Mouse (Mus musculus) lung, embryonic 16.5 days (tissue): ENCODE measurements at regions not wholly inside any gene's neighbourhood (a gene's known extent, or its start where the extent isn't known, plus 50 kb on each side); places are given as distances from the start of the nearest gene placed in this dataset.

Experiments used
- ATAC-seq: fragments of 200-750 bp; cut with Nextera tagmentation; 2 replicates; pipeline ENCODE4 v1.8.0; 2017; ENCODE audit warnings: low read depth, mild to moderate bottlenecking, moderate library complexity
- H3K27ac ChIP-seq: fragments of 300-500 bp; sonication (generic); 2 replicates; pipeline ENCODE4 v1.5.1; 2014; ENCODE audit warnings: mild to moderate bottlenecking, control low read depth, low read length
- H3K27me3 ChIP-seq: fragments of 300-500 bp; sonication (generic); 2 replicates; pipeline ENCODE4 v1.6.1; 2014; ENCODE audit warnings: low read depth, low read length, mixed read lengths; ENCODE audit not compliant: control insufficient read depth, insufficient read depth
- H3K36me3 ChIP-seq: fragments of 300-500 bp; sonication (generic); 2 replicates; pipeline ENCODE4 v1.6.1; 2014; ENCODE audit warnings: low read length; ENCODE audit not compliant: control insufficient read depth, insufficient read depth
- H3K4me1 ChIP-seq: fragments of 300-500 bp; sonication (generic); replicated peaks from 2 replicates; pipeline ENCODE4 v1.6.1; 2014; ENCODE audit warnings: low read length, mixed read lengths; ENCODE audit not compliant: control insufficient read depth, insufficient read depth
- H3K4me2 ChIP-seq: fragments of 300-500 bp; sonication (generic); 2 replicates; pipeline ENCODE4 v1.6.1; 2014; ENCODE audit warnings: low read depth, low read length, control low read depth
- H3K4me3 ChIP-seq: fragments of 300-500 bp; sonication (generic); 2 replicates; pipeline ENCODE4 v1.5.1; 2014; ENCODE audit warnings: mild to moderate bottlenecking, low read length, control low read depth
- H3K9ac ChIP-seq: fragments of 300-500 bp; sonication (generic); 2 replicates; pipeline ENCODE4 v1.6.1; 2014; ENCODE audit warnings: low read length, control low read depth
- H3K9me3 ChIP-seq: fragments of 300-500 bp; sonication (generic); 2 replicates; pipeline ENCODE4 v1.6.1; 2016; ENCODE audit warnings: low read length; ENCODE audit not compliant: control insufficient read depth
- WGBS: fragments of 180-500 bp; shearing (Covaris S2); extraction: QIAGEN DNeasy Blood & Tissue Kit; methylation state at CpG from one replicate; pipeline ENCODE4 v1.1.7; 2014; 5-methylcytosine and 5-hydroxymethylcytosine counted together

- WGBS: 46% methylated on average over 5 of the region's 5 CpGs
- Histone ChIP-seq H3K9ac (no peak overlapping the region), H3K4me3 (no peak overlapping the region), H3K36me3 (no peaks in the 10 kb centered on the region), H3K27me3 (no peaks in the 10 kb centered on the region), H3K27ac (no peak overlapping the region), H3K4me1 (no peaks in the 10 kb centered on the region), H3K4me2 (no peak overlapping the region), H3K9me3 (no peaks in the 10 kb centered on the region)
- no peak for ATAC-seq
Observed at GRCm38 (mm10) chr2:63476411-63476810, 292.3 kb upstream of the Kcnh7 start.

GRCm38 (mm10) chr2:63475255-63475654, 291.2 kb upstream of the Kcnh7 start:
- no peaks in the 10 kb centered on the region for H3K4me1 ChIP-seq
- H3K4me3 ChIP-seq: no peak overlapping the region
- no peak for ATAC-seq
- H3K27ac ChIP-seq: no peak overlapping the region
- no peaks in the 10 kb centered on the region for H3K9me3 ChIP-seq
- H3K36me3 ChIP-seq: no peaks in the 10 kb centered on the region
- no peak overlapping the region for H3K9ac ChIP-seq
- no peak overlapping the region for H3K4me2 ChIP-seq
- no peaks in the 10 kb centered on the region for H3K27me3 ChIP-seq

- 12% methylated on average over 2 of the region's 2 CpGs for WGBS
- Histone ChIP-seq H3K9me3 (no peaks in the 10 kb centered on the region), H3K27ac (no peak overlapping the region), H3K27me3 (no peaks in the 10 kb centered on the region), H3K4me2 (no peak overlapping the region), H3K4me3 (no peak overlapping the region), H3K36me3 (no peaks in the 10 kb centered on the region), H3K9ac (no peak overlapping the region), H3K4me1 (no peaks in the 10 kb centered on the region)
- ATAC-seq: no peak
Observed at GRCm38 (mm10) chr2:63473699-63474098, 289.6 kb upstream of the Kcnh7 start.

GRCm38 (mm10) chr2:63472248-63472647, 288.2 kb upstream of the Kcnh7 start:
- no peak overlapping the region for H3K27ac ChIP-seq
- no peaks in the 10 kb centered on the region for H3K36me3 ChIP-seq
- no peak overlapping the region for H3K4me3 ChIP-seq
- ATAC-seq: no peak
- no peaks in the 10 kb centered on the region for H3K9me3 ChIP-seq
- H3K27me3 ChIP-seq: no peaks in the 10 kb centered on the region
- H3K4me1 ChIP-seq: no peaks in the 10 kb centered on the region
- no peak overlapping the region for H3K4me2 ChIP-seq
- no peak overlapping the region for H3K9ac ChIP-seq
- WGBS: 38% methylated on average over 2 of the region's 2 CpGs

GRCm38 (mm10) chr2:63459112-63459511, 275.0 kb upstream of the Kcnh7 start:
- H3K9ac ChIP-seq: no peak overlapping the region
- WGBS: 88% methylated on average over 2 of the region's 2 CpGs
- no peaks in the 10 kb centered on the region for H3K27me3 ChIP-seq
- no peak for ATAC-seq
- no peak overlapping the region for H3K4me3 ChIP-seq
- H3K9me3 ChIP-seq: no peaks in the 10 kb centered on the region
- H3K27ac ChIP-seq: no peak overlapping the region
- no peaks in the 10 kb centered on the region for H3K4me1 ChIP-seq
- H3K36me3 ChIP-seq: no peaks in the 10 kb centered on the region
- H3K4me2 ChIP-seq: no peak overlapping the region

- WGBS: 28% methylated on average over 10 of the region's 10 CpGs
- H3K9me3 ChIP-seq: no peaks in the 10 kb centered on the region
- H3K27ac ChIP-seq: no peak overlapping the region
- H3K27me3 ChIP-seq: no peaks in the 10 kb centered on the region
- H3K4me2 ChIP-seq: no peak overlapping the region
- no peaks in the 10 kb centered on the region for H3K4me1 ChIP-seq
- no peak overlapping the region for H3K4me3 ChIP-seq
- ATAC-seq: peak; percentile 83
- H3K9ac ChIP-seq: no peak overlapping the region
- no peaks in the 10 kb centered on the region for H3K36me3 ChIP-seq
Observed at GRCm38 (mm10) chr2:63454263-63455011, 270.4 kb upstream of the Kcnh7 start.

- Histone ChIP-seq H3K4me1 (no peaks in the 10 kb centered on the region), H3K36me3 (no peaks in the 10 kb centered on the region), H3K4me2 (no peak overlapping the region), H3K27me3 (no peaks in the 10 kb centered on the region), H3K9ac (no peak overlapping the region), H3K27ac (no peak overlapping the region), H3K4me3 (no peak overlapping the region), H3K9me3 (no peaks in the 10 kb centered on the region)
- no peak for ATAC-seq
- whole genome bisulfite sequencing: 32% methylated on average over 1 of the region's 1 CpGs
Observed at GRCm38 (mm10) chr2:63452891-63453290, 268.8 kb upstream of the Kcnh7 start.

GRCm38 (mm10) chr2:63452164-63452563, 268.1 kb upstream of the Kcnh7 start:
- Histone ChIP-seq H3K4me3 (no peak overlapping the region), H3K4me2 (no peak overlapping the region), H3K4me1 (no peaks in the 10 kb centered on the region), H3K36me3 (no peaks in the 10 kb centered on the region), H3K9me3 (no peaks in the 10 kb centered on the region), H3K27ac (no peak overlapping the region), H3K9ac (no peak overlapping the region), H3K27me3 (no peaks in the 10 kb centered on the region)
- WGBS: 63% methylated on average over 1 of the region's 1 CpGs
- ATAC-seq: no peak

GRCm38 (mm10) chr2:63434327-63434726, 250.2 kb upstream of the Kcnh7 start:
- no peak overlapping the region for H3K9ac ChIP-seq
- ATAC-seq: no peak

GRCm38 (mm10) chr2:63405405-63405804, 221.3 kb upstream of the Kcnh7 start:
- no peak for ATAC-seq
- no peak overlapping the region for H3K4me3 ChIP-seq
- WGBS: 74% methylated on average over 1 of the region's 1 CpGs

More at GRCm38 (mm10) chr2:63434327-63434726, 250.2 kb upstream of the Kcnh7 start:
- Histone ChIP-seq H3K4me2 (no peak overlapping the region), H3K9me3 (no peaks in the 10 kb centered on the region), H3K4me3 (no peak overlapping the region), H3K27me3 (no peaks in the 10 kb centered on the region), H3K4me1 (no peaks in the 10 kb centered on the region), H3K36me3 (no peaks in the 10 kb centered on the region), H3K27ac (no peak overlapping the region)

More at GRCm38 (mm10) chr2:63405405-63405804, 221.3 kb upstream of the Kcnh7 start:
- Histone ChIP-seq H3K9me3 (no peaks in the 10 kb centered on the region), H3K36me3 (no peaks in the 10 kb centered on the region), H3K4me2 (no peak overlapping the region), H3K9ac (no peak overlapping the region), H3K4me1 (no peaks in the 10 kb centered on the region), H3K27me3 (no peaks in the 10 kb centered on the region), H3K27ac (no peak overlapping the region)
